14 mouse cellular contexts compared by ENCODE assay signal in the genomic region with DNA sequence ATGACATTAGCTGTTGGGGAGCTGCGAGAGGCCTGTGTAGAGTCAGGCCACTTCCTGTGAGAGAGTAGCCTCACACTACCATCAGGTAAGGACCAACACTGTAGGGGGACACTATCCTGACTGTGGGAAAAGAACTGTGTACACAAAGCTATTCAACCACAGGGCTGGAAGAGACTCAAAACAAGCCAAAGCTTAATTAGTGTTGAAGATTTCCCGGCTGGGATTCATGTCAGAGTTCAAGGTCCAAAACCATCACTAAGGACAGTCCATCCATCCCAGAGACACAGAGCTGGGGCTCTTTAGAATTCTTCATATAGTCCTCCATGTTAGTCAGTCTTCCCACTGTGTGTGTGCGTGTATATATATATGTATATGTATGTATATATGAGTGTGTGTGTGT.
"Had no signal": no experiment of that assay in that cellular context is flagged by ENCODE, and none has a peak within 500 bp of the region (broad histone marks: within the 10 kb centered on the region; RNA-seq: fewer than 3 reads in every experiment).

No protein-coding gene starts in this region.

- H3K4me3 ChIP-seq: intestine, embryonic 15.5 days; layer of hippocampus, adult 2 months; midbrain, embryonic 13.5 days; neural tube, embryonic 15.5 days; stomach, embryonic 15.5 days had no signal

- H3K4me1 ChIP-seq: intestine, embryonic 15.5 days; neural tube, embryonic 15.5 days; stomach, embryonic 15.5 days had no signal

- ATAC-seq: intestine, embryonic 15.5 days; lung, postnatal 0 days; midbrain, embryonic 13.5 days had no signal

- H3K9ac ChIP-seq: hindbrain, embryonic 14.5 days; intestine, embryonic 15.5 days; liver, embryonic 14.5 days; midbrain, embryonic 13.5 days; neural tube, embryonic 15.5 days; stomach, embryonic 15.5 days had no signal

- DNase-seq: left cerebral cortex, postnatal 4 days; liver; lung, adult 2 months; lung, postnatal 36 days; right cerebral cortex, postnatal 14 days; thymus, postnatal 4 days had no signal

- H3K27ac ChIP-seq: hindbrain, embryonic 14.5 days; intestine, embryonic 15.5 days; layer of hippocampus, adult 2 months; liver, embryonic 14.5 days; midbrain, embryonic 13.5 days; neural tube, embryonic 15.5 days; stomach, embryonic 15.5 days had no signal

- H3K9me3 ChIP-seq: intestine, embryonic 15.5 days; midbrain, embryonic 13.5 days; neural tube, embryonic 15.5 days; stomach, embryonic 15.5 days had no signal

- H3K4me2 ChIP-seq: hindbrain, embryonic 14.5 days; intestine, embryonic 15.5 days; midbrain, embryonic 13.5 days; neural tube, embryonic 15.5 days; stomach, embryonic 15.5 days had no signal

- H3K27me3 ChIP-seq: intestine, embryonic 15.5 days; midbrain, embryonic 13.5 days; neural tube, embryonic 15.5 days; stomach, embryonic 15.5 days had no signal

- H3K36me3 ChIP-seq: intestine, embryonic 15.5 days; midbrain, embryonic 13.5 days; neural tube, embryonic 15.5 days; stomach, embryonic 15.5 days had no signal
